Mouse (Mus musculus) G1E-ER4 (cell line): ENCODE measurements around the gene Arhgef40. TPM values are rescaled to one million over a fixed set of nuclear protein-coding genes. Genes with fewer than 3 reads are reported as not detected.

Source experiments
- GATA1 ChIP-seq: IDR thresholded peaks from one replicate; pipeline ENCODE4 v1.8.0; 2012; ENCODE audit warnings: low read length, inconsistent platforms
- polyA plus RNA-seq: library from polyadenylated mRNA; stranded (reverse); fragments of >175 nt; gene quantifications from 2 replicates; pipeline ENCODE4 v1.2.3, GENCODE M21; 2012

Gene Arhgef40
- polyA plus RNA-seq, 1 experiment = 40.6 TPM

DNA sequence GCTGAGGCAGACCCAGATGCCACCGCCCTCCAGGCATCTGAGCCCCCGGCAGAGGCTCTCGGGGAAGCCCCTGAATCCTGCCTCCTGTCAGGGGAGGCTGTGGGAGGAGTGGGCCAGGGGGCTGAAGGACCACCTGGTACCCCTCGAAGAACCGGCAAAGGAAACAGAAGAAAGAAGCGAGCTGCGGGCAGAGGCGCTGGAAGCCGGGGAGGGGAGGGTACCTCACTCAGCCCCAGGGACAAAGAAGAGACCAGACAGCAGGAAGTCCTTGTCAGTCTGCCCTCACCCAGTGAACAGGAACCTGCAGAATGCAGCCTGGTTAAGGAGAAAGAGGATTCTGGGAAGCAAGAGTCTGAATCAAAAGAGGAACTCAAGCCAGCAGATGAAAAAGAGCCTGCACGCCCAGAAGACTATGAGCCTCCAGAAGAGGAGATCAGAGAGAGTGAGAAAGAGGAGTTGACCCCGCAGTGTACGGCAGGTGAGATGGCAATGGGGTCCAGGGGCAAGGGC, 5.0 kb downstream of the Arhgef40 start:
- no peak for TF ChIP-seq GATA1

DNA sequence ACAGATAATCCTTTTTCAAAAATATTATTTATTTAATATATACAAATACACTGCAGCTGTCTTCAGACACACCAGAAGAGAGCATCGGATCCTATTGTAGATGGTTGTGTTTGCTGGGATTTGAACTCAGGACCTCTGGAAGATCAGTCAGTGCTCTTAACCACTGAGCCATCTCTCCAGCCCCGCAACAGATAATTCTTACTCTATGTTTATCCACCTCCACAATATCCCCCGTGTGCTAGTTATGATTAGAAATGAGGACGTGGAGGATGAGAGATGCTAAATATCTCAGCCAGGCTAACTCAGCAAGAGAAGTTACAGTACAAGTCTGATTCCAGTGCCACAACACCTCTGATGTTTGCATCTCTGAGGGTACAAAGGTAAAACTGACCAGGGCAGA, 9.9 kb downstream of the Arhgef40 start:
- no peak for TF ChIP-seq GATA1

- TF ChIP-seq GATA1 = no peak
These were observed 10.8 kb downstream of the Arhgef40 start for GRCm38 (mm10) chr14:51995219-51995871.

DNA sequence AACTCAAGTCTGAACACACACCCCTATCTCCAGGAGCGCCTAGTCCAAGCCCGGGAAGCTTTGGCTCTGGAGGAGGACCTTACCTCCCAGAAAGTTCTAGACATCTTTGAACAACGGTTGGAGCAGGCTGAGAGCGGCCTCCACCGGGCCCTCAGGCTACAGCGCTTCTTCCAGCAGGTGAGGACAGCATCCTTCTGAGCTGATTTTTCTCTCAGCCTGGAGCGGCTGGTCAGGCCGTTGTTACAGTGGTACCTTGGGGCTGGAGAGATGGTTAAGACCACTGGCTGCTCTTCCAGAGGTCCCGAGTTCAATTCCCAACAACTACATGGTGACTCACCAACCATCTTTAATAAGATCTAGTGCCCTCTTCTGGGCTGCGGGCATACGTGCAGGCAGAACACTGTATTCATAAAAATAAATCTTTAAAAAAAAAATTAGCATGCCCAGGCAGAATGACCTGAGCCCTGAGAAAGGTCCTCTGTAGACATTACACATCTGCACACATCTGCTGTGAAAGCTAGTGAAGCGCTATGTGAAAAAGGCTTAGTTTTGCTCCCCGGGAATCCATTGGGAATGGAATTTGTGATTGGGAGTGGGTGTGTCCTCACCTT, 11.8 kb downstream of the Arhgef40 start:
- no peak for TF ChIP-seq GATA1

- TF ChIP-seq GATA1 = no peak
These were observed 12.3 kb downstream of the Arhgef40 start for GRCm38 (mm10) chr14:51996866-51997265.

GRCm38 (mm10) chr14:51997483-51997882, 13.0 kb downstream of the Arhgef40 start:
- no peak for TF ChIP-seq GATA1

DNA sequence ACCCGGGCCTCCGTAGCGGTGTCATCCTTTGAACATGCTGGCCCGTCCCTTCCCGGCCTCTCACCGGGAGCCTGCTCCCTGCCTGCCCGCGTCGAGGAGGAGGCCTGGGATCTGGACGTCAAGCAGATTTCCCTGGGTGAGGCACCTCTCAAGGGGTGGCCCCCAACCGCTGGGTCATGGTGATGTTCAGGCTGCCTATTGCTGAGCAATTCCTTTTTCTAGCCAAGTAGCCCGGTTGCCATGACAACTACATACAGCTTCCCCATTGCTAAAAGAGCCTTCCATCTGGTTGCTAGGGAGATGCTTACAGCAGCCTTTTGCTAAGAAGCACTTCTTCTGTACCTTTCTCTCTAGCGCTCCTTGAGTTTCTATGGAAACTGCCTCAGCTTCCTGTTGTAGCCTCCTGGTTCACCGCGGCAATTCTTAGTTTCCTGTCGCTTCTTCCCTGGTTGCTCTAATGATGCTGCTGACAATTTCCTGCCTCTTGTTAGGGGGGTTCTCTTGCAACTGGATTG, 19.5 kb downstream of the Arhgef40 start:
- TF ChIP-seq GATA1 = no peak

DNA sequence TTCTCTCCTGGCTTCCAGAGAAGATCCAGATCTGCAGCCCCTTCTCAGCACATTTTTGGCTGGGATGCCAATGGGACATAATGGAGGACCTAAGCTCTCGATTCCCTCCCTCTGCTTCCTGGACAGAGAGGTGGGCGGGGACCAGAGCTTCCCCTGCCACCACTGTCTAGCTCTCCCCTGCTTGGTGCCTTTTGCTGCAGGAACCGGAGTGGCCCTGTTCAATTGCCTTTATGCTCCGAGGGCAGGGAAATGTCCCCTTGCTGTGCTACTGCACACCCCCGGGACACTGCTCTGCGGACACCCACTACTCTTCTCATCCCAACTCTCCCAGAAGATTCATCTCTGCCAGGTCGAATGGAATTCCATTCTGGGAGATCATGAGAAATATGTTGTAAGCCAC, 20.6 kb downstream of the Arhgef40 start:
- TF ChIP-seq GATA1 = no peak

DNA sequence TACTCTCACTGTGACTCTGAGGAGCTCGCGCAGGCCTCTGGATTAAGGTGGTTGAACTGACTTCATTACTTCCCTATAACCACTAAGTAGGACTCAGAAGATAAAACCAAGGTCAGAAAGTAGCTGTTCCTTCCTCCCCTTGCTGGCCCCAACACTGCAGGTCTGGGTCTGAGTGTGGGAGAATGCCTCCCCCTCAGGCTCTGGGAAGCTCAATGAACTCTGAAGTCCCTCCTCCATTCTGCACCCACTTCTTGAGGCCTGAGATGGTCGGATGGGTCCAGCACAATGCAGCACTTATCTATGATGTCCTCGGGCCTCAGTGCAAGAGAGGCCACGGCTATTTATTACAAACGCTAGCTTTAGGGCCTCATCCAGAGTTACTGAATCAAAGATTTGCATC, 21.1 kb downstream of the Arhgef40 start:
- TF ChIP-seq GATA1 = no peak

- no peak for TF ChIP-seq GATA1
These were observed 21.7 kb downstream of the Arhgef40 start for GRCm38 (mm10) chr14:52006241-52006640.

DNA sequence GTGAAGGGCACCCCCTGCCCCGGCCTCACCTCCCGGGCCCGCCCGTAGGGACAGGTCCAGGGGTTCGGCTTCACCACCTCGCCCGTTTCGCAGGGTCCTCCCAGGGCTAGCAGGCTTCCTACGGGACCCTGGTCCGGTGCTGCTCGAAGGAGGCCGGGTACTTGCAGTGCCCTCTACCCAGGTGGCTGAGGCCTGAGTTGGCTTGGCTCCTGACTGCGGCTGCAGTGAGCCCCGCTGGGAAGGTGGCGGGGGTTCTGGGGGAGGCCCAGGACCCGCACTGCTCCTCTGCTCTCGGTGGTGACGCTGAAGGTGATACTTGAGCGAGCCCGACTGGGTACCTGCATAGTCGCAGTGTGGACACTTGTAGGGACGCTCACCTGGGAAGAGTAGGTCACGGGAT, 22.3 kb downstream of the Arhgef40 start:
- no peak for TF ChIP-seq GATA1

DNA sequence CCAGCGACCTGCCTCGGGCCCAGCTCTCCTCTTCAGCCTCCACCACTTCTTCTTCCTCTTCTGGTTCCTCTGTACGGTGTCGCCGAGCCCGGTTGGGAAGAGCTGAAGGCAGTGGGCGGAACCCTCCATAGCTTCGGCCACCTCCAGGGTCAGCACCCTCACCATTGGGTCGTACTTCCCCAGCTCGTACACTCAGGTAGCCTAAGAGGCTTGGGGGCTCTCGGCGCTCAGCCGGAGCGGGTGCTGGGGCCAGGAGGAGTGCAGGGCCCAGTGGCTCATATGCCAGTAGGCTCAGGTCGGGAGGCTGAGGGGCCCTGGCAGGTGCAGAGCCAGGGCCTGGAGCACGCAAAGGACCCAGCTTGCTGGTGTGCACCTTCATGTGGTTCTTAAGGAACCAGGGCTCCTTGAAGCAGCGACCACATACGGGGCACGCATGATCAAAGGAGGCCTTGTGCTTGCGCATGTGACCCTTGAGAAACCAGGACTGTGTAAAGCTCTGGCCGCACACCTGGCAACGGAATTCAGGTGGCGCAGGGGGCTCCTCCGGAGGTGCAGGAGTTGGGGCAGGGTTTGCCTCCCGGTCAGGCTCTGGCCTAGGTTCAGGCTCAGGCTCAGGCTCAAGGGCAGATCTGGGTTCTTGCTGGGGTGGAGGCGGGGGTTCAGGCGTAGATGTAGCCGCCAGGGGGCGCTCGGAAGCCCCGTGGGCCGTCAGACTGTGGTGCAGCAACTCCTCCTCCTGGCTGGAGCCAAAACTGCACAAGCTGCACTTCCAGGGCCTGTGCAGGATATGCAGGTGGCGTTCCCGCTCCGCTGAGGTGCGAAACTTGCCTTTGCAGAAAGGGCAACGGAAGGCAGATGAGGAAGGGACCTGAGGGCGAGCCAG, 24.0 kb downstream of the Arhgef40 start:
- TF ChIP-seq GATA1 = no peak

- no peak for TF ChIP-seq GATA1
These were observed 24.8 kb downstream of the Arhgef40 start for GRCm38 (mm10) chr14:52009361-52009760.

- TF ChIP-seq GATA1 = no peak
These were observed 25.3 kb downstream of the Arhgef40 start for GRCm38 (mm10) chr14:52009841-52010240.

- no peak for TF ChIP-seq GATA1
These were observed 26.1 kb downstream of the Arhgef40 start for GRCm38 (mm10) chr14:52010446-52011111.
